Mouse (Mus musculus) testis, postnatal 14 days (tissue): ENCODE results near the gene Ppp2r1b.
"Not testable (repeated sequence)": the region's sequence is repeated elsewhere in the genome, so short reads cannot be mapped to it uniquely, and the experiment has no call there.

Experiments
- DNase-seq: peaks from one replicate; pipeline ENCODE4 v3.0.0; 2021; ENCODE audit warnings: low spot score

The Ppp2r1b gene

DNA sequence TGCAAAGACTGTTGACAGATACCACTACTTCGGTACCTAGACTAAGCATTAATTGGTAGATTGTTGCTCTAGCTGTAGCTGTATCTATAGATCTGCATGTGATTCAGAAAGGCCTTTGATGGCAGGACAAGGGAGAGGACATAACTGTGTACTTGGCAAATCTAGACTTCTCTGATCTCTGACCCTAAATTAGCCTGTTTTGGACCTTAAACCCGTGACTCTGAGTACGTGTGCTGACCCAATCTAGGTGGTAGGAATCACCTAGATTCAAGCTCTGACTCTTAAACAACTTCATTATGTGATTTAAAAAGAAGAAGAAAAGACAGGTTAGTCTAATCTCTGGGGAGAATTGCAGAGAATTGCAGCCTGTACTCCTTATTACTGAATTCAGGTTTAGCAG, at the start of gene Ppp2r1b:
TSS of gene Ppp2r1b (plus strand) at position 221 of the 400 bp plus-strand sequence.
- DNase-seq: no peak

DNA sequence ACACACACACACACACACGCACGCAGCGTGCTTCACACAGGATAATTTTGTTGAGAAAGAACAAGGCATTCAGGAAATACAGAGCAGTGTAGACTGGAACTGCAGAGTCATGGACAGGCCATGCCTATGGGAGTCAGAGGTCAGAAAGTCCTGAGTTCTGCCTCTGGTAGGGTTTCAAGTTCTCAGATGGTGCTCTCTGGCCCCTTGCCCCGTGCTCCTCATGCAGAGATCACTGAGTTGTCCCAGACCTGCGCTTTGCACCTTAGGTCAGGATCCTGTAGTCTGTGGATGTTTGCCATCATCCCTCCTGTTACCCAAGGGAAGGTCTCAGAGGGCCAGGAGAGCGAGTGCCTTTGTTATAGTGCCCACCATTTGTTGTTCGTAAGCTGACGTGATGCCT, 48.3 kb upstream of the Ppp2r1b start:
- DNase-seq: no peak

DNA sequence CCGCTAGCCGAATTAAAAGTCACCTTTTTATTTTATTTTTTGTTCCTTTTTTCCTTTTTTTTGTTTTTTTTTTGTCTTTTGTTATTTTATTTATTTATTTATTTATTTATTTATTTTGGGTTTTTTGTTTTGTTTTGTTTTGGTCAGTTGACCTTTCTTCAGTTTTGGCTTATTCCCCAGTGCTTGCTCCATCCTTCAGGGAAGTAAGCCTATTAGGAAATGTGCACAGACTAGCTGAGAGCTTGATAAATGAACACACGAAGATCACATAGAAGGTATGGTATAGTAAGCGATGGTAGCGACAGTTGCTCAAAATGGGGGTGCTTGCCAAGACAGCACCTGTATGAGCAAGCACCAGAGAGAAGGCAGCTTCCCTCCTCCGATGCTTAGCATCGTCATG, 47.5 kb upstream of the Ppp2r1b start:
- no peak for DNase-seq

DNA sequence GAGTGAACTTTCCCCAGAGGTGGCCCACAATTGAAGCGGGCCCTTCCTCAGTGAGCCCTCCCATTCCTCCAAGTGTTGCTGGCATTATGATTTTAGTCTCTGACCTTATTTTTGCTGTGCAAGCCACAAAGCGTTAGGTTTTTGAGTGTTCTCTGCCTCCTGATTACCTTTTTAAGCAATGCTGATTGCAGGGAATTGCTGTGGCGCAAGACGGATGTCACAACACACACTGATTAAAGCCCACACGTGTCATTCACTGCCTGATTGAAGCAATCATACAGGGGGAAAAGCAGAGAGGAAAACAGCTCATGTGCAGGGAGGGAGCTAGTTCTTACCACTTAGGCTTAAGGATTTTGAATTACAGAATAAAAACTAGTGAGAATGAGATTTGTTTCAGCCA, 46.7 kb upstream of the Ppp2r1b start:
- no peak for DNase-seq

DNA sequence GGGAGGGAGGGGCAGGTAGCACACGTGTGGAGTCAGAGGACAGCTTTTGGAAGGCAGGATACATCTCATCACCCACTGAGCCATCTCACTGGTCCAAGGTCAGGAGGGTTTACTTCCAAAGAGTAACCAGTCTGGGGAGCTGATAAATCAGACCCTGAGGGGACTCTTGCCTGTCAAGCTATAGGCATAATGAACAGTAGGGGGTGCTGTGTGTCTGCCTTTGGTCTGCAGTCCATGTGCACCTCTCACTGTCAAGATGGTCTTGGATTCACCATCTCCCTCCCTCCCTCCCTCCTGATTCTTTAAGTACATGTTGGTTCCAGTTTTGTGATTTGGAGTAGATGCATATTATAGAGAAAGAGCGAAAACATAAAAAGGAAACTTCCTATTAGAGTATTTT, 44.1 kb upstream of the Ppp2r1b start:
- DNase-seq: no peak

DNA sequence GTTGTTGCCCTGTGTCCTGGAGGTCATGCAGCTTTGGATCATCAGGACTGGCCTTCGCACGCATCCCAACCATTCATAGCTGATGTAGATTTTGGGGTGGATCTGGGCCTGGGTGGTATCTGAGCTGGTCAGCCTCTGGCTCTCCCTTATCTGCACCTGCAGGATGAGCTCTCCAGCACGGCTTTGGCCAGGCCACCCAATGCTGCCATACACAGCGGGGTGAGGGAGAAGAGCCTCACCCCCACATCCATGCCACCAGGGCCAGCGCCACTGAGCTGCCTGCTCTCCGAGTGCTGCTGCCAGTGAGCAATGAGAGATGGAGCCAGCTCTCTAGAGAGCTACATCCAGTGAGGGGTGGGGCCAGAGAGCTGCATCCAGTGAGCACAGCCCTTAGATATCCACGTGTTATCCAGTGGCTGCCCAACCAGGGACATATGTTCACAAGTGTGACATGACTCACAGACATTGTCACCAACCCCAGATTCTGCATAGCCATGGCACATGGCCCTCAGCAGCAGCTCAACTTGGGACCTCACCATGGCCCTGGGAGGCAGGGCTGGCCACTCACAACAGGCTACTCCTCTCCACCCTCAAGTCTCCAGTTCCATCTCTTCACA, 41.9 kb upstream of the Ppp2r1b start:
- no peak for DNase-seq

DNA sequence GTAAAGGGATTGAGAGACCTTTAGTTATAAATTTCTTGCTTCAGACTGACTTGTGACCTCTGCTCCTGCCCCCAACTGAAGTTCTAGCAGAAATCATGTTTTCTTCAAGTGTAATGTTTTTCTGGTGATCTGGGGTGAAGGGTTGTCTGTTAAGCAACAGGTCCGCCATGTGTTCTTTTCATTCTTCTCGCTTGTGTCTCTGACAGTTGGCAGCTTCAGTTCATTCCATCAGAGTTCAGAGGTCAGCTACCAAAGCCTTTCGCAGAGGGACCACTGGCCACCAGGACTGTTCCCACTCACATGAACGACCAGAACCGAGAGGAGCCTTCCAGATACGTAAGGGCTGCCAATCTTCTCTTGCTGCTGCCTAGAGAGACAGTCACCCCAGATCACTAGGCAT, 36.6 kb upstream of the Ppp2r1b start:
- DNase-seq: no peak

DNA sequence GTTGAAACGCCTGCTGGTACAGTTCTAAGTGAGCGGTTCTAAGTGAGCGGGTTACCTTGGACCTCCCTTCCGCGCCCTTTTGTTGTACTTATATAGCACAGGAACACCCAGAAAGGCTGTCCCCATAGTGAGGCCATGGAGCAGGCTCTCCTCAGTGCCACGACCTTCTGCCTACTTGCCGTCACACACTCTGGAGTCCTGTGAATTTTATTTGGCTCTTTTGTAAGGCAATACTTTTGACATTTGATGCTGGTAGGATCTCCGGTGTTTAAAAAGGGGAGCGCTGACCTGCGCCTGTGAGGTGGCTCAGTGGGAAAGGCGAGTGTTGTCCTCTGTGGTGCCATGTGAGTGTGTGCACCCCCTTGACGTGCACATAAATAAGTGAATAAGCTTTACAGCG, 36.0 kb upstream of the Ppp2r1b start:
- DNase-seq: no peak

DNA sequence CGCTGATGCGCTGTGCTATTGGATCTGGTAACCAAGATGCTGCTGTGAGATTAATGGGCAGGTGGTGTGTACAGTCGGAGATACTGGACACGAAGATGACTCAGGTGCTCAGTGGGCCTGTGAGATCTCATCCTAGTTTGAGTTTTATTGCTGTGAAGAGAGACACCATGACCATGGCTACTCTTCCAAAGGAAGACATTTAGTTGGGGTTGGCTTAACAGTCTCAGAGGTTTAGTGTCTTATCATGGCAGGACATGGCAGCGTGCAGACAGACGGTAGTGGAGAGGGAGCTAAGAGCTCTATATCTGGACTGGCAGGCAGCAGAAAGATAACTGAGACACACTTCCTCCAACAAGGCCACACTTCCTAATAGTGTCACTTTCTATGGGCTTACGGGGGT, 33.9 kb upstream of the Ppp2r1b start:
- DNase-seq: no peak

DNA sequence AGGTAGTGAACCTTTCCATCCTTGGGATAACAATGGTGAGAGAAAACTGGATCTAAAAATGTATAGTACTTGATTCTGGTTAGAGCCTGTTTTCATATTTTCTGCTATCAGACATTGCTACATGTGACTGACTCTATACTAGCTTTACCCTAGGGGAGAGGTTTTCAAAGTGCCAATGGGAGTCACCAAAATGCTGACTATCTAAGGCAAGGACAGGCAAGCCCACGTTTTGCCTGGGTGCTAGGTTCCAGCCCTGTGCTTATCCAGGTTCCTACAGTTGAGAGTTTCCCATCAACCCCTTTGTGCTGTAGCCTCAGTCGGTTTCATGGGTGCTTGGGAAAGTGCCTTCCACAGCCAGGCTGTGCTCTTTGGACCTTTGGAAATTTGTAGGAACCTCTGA, 33.4 kb upstream of the Ppp2r1b start:
- DNase-seq: no peak

DNA sequence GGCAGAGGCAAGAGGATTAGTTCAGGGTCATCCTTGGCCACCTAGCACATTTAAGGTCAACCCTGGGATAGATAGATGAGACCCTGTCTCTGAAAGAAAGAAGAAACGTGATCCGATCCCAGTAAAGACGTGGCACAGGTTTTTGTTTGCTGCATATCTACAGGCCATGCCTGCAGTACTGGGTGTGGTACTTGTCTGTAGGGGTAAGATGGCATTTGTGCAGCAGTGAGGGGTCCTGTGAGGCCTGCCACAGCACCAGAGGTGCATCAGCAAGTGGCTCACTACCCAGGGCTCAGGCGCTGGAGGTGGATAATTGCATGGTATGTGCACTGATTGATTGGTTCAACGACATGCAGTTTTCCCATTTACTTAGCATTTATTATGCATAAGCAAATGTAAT, 31.3 kb upstream of the Ppp2r1b start:
- DNase-seq: no peak

DNA sequence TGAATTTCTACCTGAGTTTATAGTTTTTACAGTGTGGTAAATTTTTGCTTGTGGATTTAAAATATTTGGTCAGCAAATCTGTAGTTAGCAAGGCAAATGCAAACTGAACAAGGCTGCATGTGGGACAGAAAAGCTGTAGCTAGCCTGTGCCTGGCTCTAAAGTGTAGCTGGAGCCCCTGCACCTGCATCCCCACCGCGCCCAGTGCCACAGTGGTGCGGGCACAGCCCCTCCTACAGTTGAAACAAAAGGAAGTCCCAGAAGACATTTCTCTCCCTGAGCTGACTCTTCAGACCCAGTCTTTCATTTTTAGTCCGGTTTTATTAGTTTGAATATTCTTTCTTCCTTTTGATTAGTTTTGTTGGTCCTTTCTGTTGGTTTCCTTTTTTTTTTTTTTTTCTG, 29.4 kb upstream of the Ppp2r1b start:
- no peak for DNase-seq

DNA sequence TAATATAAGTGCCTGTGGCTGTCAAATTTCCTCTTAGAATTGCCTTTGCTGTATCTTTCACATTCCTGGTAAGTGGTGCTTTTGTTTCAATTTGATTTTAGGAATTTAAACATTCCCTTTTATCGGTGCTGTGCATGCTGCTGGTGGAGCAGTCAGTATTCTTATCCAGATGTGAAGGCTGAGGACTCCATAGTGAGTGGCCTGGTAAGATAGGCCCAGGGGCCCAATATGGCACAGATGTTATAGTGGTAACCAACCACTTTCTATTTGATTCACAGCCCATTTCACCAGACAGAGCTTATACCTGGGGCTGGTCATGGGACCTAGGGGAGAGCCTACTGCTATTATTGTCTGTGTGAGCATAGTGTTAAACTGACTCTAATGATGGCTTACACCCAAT, 28.6 kb upstream of the Ppp2r1b start:
- DNase-seq: no peak

DNA sequence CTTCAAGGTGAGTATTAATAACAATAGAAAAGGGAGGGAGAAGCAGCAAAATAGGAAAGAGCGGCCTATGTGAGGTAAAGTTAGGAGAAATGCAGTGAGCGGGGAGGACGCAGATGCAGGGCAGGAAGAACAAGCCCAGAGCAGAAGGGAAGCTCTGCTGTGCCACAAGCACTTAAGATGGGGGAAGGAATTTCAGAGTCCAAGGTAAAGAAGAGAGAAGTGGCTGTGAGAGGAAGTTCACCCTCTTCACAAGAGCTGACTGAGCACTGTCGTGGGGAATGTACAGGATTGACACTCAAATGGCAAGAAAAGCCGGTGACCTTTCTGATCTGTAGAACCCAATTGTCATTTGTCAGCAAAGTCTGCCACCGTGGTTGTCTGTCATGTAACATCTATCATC, 27.1 kb upstream of the Ppp2r1b start:
- DNase-seq: no peak

DNA sequence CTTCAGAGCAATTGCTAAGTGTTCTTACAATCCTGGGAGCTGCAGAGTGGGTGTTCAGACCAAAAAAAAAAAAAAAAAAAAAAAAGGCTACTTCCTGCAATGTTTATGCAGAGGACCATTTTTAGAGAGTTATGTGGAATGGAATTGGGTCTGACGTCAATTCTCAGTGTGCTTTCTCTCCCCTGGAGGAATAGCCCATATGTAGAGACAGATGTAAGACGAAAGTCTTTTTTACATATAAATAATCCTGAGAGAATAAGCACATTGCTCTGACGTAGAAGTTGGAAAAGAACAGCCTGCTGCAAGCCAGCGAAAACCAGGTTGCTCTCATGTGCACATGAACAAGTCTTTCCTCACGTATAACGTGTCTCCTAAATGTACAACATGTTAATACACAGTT, 25.4 kb upstream of the Ppp2r1b start:
- no peak for DNase-seq

DNA sequence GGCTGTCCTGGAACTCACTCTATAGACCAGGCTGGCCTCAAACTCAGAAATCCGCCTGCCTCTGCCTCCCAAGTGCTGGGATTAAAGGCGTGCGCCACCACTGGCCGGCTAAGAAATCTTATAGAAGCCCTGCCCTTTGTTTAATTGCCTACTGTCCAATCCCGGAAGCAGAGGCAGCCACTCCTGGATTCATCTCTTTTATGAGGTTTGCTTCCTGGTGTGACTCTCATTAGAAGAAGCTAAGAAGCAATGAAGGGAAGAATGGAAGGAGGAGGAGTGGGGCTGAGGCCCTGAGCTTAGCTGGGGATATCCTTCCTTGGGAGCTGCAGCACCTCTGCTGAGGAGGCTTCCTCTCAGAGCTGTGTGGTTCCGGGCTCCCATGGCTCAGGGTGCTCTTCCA, 23.4 kb upstream of the Ppp2r1b start:
- no peak for DNase-seq

DNA sequence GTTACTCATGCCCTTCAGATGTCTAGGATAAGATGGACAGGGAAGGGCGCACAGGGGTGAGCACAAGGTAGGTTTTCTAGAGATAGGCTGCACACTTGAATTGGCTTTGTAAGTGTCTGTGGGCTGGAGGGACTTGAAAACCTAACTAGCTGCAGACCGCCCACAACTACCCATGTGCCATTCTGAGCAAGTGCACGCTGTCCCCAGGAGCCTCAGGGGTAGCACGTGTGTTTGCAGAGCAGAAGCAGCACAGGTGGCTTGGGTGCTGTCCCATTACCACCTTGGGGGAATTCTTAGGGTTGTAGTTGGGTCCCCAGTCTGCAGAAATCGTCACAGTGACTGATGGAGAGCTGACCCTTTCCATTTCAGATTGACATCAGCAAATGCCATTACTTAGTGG, 22.9 kb upstream of the Ppp2r1b start:
- no peak for DNase-seq

DNA sequence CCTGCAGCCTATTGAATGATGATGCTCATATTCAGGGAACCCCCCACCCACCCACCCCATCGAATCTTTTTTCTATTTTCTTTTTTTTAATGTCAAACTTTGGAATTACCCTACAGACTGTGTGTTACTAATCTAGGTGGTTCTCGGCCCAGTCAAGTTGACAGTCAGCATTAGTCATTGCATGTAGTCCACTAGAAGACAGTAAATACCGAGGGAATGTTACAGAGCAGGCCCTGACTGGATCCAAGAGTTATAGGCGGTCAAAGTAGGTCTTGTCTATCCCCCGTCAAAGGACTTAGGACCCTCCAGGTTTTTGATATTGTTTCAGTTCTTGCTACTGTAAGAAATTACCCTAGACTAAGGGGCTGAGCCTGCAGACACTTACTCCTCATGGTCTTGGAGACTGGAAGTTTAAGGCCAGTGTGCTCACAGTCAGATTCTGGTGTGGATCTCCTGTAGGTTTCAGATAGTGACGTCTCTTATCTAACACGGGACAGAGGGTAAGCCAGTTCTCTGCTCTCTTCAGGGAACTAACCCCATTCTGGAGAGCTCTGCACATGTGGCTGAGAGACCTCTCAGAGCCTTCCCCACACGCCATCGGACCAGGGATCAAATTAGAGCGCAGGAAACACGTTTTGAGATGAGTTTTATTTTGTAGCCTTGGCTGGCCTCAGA, 21.2 kb upstream of the Ppp2r1b start:
- DNase-seq: no peak

DNA sequence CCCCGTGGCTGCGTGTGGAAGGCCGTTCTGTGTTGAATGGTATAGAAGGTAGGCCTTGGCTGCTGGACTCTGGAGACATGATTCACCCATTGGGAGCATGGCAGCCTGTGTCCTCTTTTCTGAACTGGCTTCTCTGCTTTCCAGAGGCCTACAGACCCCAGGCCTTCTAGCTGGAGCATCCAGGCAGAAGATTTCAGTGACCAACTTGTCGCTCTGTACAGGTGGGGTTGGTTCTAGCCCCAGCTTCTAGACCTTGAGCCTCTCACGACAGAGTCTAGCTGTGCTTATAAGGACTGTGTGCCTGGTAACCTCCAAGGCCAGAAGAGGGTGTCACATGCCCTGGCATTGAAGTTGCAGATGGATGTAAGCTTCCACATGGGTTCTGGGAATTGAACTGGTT, 13.6 kb upstream of the Ppp2r1b start:
- DNase-seq: no peak

DNA sequence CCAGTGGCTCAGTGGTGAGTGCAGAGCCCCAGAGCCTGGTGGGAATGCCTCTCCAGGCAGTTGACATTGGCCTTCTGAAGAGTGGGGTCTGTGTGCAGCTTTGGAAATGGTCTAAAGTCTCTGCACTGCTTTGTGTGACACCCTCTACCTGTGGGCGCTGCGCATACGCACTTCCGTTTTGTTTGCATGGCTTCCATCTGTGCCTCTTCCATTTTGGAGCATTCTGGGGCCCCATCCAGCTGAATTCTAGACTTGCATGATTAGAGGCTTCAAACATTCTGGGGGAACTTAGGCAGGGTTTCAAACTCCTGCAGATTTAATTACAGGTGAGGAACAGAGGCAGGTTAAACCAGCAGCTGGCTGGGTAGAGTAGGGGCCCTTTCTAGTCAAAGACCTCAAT, 12.9 kb upstream of the Ppp2r1b start:
- DNase-seq: no peak

DNA sequence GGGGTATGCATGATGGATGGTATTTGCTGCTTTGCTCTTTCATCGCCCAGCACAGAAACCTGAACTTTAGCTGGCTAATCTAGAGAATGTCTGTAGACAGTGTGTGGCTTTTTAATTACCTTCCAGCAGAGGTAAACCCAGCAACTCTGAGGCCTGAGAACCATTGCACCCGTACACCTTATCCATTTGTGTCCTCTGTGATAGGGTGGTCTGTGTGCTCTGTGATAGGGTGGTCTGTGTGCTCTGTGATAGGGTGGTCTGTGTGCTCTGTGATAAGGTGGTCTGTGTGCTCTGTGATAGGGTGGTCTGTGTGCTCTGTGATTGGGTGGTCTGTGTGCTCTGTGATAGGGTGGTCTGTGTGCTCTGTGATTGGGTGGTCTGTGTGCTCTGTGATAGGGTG, 12.5 kb upstream of the Ppp2r1b start:
- DNase-seq: not testable (repeated sequence)

DNA sequence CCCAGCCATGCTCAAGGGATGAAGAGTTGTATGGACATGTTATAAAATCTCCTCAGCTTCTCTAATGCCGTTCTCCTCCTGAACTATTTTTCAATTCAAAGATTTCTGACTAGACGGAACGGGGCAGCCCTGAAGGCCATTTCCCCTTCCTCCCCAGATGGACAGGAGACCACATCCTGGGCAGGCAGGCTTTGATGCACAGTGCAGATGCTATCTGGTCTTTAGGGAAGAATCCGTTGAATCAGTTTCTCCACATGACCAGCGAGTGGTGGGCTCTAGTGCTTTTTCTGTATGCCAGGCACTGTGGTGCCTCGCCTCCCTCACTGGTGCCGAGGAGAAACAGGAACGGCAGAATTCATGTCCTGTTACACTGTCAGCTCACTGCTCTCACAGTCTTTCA, 11.3 kb upstream of the Ppp2r1b start:
- no peak for DNase-seq

DNA sequence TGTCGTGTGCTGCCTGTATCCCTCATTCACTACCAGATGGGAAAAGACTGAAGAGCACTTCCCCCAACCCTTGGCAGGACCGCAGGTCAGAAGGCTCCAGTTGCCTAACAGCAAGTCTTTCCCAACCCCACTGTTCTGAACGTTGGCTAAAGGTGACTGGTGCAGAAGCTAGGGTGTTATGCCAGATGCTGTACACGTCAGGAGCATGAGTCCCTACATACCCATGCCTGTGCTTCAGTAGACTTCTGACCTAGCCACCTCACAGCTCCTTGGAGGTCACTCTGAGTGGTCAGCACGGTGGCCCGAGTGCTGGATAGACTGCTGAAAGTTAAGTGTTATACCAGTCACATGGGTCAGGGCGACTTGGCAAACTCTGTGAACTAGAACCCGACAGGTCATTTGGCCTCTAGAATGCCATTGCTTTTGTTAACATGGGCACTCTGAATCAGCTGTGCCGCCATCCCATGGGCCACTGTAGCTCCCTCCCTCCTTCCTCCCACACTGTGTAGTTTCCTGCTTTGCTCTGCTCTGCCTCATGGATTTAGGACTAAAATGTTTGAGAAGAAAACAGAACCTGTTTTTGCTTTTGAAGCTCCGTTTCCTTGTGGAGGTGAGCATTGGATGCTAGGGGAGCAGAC, 9.9 kb upstream of the Ppp2r1b start:
- DNase-seq: no peak

DNA sequence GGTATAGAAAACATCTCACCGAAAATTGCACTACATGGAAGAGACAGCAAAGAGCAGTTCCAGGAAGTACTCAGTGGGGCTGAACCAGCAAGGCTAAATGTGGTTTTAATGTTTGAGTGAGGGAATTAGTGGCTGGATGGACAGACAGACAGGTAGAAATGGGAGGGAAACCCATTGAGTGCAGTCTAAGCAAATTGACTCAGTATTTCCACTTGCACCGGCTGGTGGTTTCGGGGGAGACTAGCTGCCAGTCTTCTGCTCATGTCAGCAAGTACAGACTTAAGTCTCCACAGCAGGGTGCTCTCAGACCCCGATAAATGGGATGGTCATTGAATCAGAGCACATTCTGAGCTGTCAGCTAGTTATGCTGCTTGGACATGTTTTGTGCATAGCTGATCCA, 9.0 kb upstream of the Ppp2r1b start:
- no peak for DNase-seq
